ENCODE assay signal across 10 mouse cellular contexts in the genomic region with DNA sequence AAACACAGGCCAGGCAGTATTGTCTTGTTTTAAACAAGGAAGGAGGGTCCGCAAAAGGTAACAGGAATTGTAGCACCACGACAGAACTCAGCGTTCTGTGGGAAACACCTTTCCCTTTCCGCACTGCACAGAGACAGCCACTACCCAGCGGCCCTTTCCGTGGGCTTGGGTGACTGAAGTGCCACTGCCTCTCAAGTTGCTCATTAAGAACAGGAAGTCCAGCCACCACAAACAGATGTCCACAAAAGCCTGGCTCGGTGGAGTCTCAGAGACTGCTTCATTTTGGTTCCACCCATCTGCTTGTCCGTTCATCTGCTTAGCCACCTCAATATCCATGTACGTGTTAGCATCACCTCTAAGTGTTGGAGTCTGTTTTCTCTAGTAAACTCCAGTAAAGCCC. TPM values are rescaled to one million over a fixed set of nuclear protein-coding genes. Genes with fewer than 3 reads are reported as not detected.
DNase-seq lines count a peak whose midpoint lies in the region; ATAC-seq and TF ChIP-seq lines count a peak whose summit lies in the region.
"Had no signal": no experiment of that assay in that cellular context is flagged by ENCODE, and none has a peak within 500 bp of the region (broad histone marks: within the 10 kb centered on the region; RNA-seq: fewer than 3 reads in every experiment).

No protein-coding gene starts in this region.

- no peak overlapping the region for H3K4me3 ChIP-seq in heart, embryonic 10.5 days
- H3K4me3 ChIP-seq in embryonic facial prominence, embryonic 14.5 days (ENCODE audit: low read depth, low read length): no peak overlapping the region
- no peak overlapping the region for H3K4me3 ChIP-seq in cerebellum, adult 2 months (replicated peaks; ENCODE audit: insufficient read depth, low read depth, low read length)
- H3K4me3 ChIP-seq: left cerebral cortex, adult 2 months; myocyte had no signal

- no peak overlapping the region for H3K9ac ChIP-seq in embryonic facial prominence, embryonic 14.5 days (ENCODE audit: low read depth, low read length)

- H3K27ac ChIP-seq in heart, embryonic 10.5 days: no peak overlapping the region
- H3K27ac ChIP-seq in embryonic facial prominence, embryonic 14.5 days (replicated peaks; ENCODE audit: low read depth, low read length): no peak overlapping the region
- H3K27ac ChIP-seq in cerebellum, adult 2 months (ENCODE audit: insufficient read depth, low read length): no peak overlapping the region
- H3K27ac ChIP-seq: left cerebral cortex, adult 2 months had no signal

- H3K36me3 ChIP-seq in heart, embryonic 10.5 days: no peaks in the 10 kb centered on the region
- no peaks in the 10 kb centered on the region for H3K36me3 ChIP-seq in embryonic facial prominence, embryonic 14.5 days (ENCODE audit: control insufficient read depth, insufficient read depth, low read length)

- peaks cover 13% of the 10 kb centered on the region for H3K4me1 ChIP-seq in heart, embryonic 10.5 days
- no peaks in the 10 kb centered on the region for H3K4me1 ChIP-seq in embryonic facial prominence, embryonic 14.5 days (ENCODE audit: control insufficient read depth, insufficient read depth, low read length)
- H3K4me1 ChIP-seq in cerebellum, adult 2 months (ENCODE audit: control insufficient read depth, insufficient read depth, low read length): no peaks in the 10 kb centered on the region

- peak; percentile 28 for DNase-seq in heart, adult 8-10 months (ENCODE audit: low spot score)
- DNase-seq in heart, embryonic 10.5 days (ENCODE audit: low spot score): no peak
- DNase-seq in embryonic facial prominence, embryonic 14.5 days (ENCODE audit: low spot score): no peak
- peak; percentile 22 to 30 for DNase-seq in kidney, postnatal 36 days
- DNase-seq in urinary bladder, adult 2 months (ENCODE audit: low spot score): no peak
- DNase-seq in cerebellum, adult 2 months: no peak
- DNase-seq in cerebellum, adult 11-12 months: no peak

- H3K4me2 ChIP-seq in embryonic facial prominence, embryonic 14.5 days (ENCODE audit: low read depth, low read length): peak overlapping the region; percentile 15; the same call in 1 of the 2 replicates

- TF ChIP-seq CTCF in cerebellum, adult 2 months (IDR thresholded peaks at IDR 0.05; ENCODE audit: borderline replicate concordance, insufficient read depth, low read depth, low read length): no peak

- WGBS in heart, embryonic 10.5 days: 70% methylated on average over 9 of the region's 9 CpGs
- WGBS in embryonic facial prominence, embryonic 14.5 days: 62% methylated on average over 9 of the region's 9 CpGs
- 85% methylated on average over 9 of the region's 9 CpGs for WGBS in cerebellum, adult 2 months

- TF ChIP-seq POLR2A in cerebellum, adult 2 months (IDR thresholded peaks at IDR 0.05; ENCODE audit: borderline replicate concordance, insufficient read depth, low read length): no peak

- H3K27me3 ChIP-seq in heart, embryonic 10.5 days (ENCODE audit: insufficient read depth, poor library complexity, severe bottlenecking): peaks cover 5% of the 10 kb centered on the region; the same call in 1 of the 2 replicates
- H3K27me3 ChIP-seq in embryonic facial prominence, embryonic 14.5 days (replicated peaks; ENCODE audit: control insufficient read depth, insufficient read depth, low read length): no peaks in the 10 kb centered on the region
- no peaks in the 10 kb centered on the region for H3K27me3 ChIP-seq in cerebellum, adult 2 months (ENCODE audit: control insufficient read depth, insufficient read depth, low read length)

- no peak for ATAC-seq in embryonic facial prominence, embryonic 14.5 days (ENCODE audit: low read depth)
- ATAC-seq in megakaryocyte, adult 5-6 weeks (ENCODE audit: poor library complexity, severe bottlenecking): peak; percentile 53

- H3K9me3 ChIP-seq in heart, embryonic 10.5 days: no peaks in the 10 kb centered on the region
- H3K9me3 ChIP-seq in embryonic facial prominence, embryonic 14.5 days (ENCODE audit: control insufficient read depth, low read length): no peaks in the 10 kb centered on the region

RNA-seq across cellular contexts. Expression of a gene that starts 38.7 kb away (rescaled TPM):
- total RNA-seq in heart, adult 8-10 months (2022): 1 to 10 TPM; 2.4 to 3.6 (median 2.9) TPM
- polyA plus RNA-seq in heart, embryonic 10.5 days (2016; fragmentation: Nextera tagmentation; extraction: Ambion mirVana): 2.3 and 3.9 TPM in 2 replicates
- polyA plus RNA-seq in embryonic facial prominence, embryonic 14.5 days (2014; fragmentation: Nextera tagmentation; extraction: Ambion mirVana): 4.9 and 6.3 TPM in 2 replicates
- 27.9 and 35.5 TPM in 2 replicates for total RNA-seq in megakaryocyte, adult 5-6 weeks (2015)
- total RNA-seq in megakaryocyte, adult 5-6 weeks (2017): 74.4 TPM in 2 replicates
- 2.3 and 2.7 TPM in 2 replicates for polyA plus RNA-seq in urinary bladder, adult 2 months (2012; rRNA removed)
- 0.39 and 0.70 TPM in 2 replicates for polyA plus RNA-seq in cerebellum, adult 2 months (2012; rRNA removed)

Comparison
In these comparisons a context has a peak if more than half of its experiments do, and no peak if none do; other contexts are left out.
1. DNase-seq: peak in heart, adult 8-10 months (single experiment) and kidney, postnatal 36 days (2 of 2); none in heart, embryonic 10.5 days (single experiment), embryonic facial prominence, embryonic 14.5 days (single experiment), urinary bladder, adult 2 months (single experiment), cerebellum, adult 2 months (0 of 2) and cerebellum, adult 11-12 months (single experiment).